Mouse (Mus musculus) fat pad, adult 2 months (tissue): ENCODE results near the gene Olfr955.

Source experiments
- DNase-seq: peaks from one replicate; pipeline ENCODE4 v3.0.0-alpha.2; 2011; ENCODE audit warnings: low read depth, low spot score; ENCODE audit errors: extremely low read depth

The Olfr955 gene

DNA sequence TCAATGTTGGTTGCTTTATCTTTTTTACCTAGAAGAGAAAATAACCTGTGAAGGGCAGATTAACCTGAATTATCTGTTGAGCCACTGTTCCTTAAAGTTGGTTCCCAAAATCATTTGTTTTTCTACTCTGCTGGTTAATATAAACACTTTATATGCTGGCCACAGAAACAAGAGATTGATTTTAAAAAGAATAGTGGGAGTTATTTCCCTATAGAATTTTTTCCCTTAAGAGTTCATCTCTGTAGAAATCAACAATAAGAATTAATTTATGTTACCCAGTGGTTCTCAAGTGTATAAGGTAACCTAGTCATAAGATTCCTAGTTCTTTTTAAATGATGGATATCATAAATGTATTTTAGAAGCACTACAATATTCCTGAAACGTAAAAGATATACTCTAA lies at the start of gene Olfr955:
TSS of gene Olfr955 (minus strand) at position 101 of the 400 bp plus-strand sequence.
- no peak for DNase-seq

DNA sequence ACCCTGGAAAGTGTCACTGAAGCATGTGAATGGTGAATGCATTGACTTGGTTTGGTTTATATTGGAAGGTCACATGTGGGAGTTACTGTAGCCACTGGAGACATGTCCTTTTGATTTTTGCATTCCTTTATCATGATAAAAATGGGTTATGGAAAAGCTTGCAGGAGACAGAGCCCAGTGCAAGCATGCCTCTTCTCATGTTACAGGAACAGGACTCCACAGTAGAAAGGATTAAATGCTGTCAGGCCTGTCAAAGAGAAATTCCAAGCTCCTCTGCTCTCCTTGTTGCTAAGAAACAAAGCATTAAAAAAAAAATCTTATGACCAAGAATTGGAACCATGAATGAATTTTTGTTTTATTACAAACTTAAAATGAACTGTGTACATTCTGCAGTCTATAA lies 46.9 kb upstream of the Olfr955 start:
- no peak for DNase-seq

DNA sequence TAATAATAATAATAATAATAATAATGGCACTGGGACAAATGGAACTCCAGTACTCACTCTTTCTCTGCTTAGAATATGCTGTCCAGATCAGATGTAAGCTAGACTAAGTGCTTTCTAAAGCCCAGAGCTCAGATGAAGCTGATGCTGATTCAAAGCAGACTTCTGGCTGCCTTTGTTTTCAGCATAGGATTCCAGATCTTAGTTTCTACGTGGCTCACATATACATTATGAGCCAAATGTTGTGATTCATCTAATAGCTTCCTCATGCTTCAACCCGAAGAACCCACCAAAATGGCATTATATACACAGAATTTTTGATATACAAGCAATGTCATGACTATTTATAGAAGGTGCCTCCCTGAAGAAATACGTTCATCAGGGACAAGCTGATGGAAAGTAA lies 43.8 kb upstream of the Olfr955 start, which contains the start of gene Olfr957:
TSS of gene Olfr957 (minus strand) at position 279 of the 400 bp plus-strand sequence.
- DNase-seq = no peak

DNA sequence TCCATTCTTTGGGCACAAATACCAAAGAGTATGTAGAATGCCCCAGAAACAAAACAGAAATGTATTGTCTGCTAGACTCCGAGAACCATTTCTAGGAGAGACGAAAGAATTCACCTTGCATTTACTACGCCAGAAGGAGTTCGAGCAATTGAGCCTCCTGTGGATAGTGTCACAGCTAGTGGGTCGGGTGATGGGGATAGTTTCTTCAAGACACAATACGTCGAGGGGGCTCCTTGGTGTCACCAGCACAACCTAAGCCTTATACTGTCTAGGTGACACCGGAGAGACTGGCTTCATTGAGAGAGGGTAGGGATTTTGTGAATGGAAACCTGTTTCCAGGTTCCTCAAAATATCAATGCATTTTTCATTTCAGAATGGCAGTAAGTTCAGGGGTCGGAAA lies 37.7 kb upstream of the Olfr955 start:
- no peak for DNase-seq

DNA sequence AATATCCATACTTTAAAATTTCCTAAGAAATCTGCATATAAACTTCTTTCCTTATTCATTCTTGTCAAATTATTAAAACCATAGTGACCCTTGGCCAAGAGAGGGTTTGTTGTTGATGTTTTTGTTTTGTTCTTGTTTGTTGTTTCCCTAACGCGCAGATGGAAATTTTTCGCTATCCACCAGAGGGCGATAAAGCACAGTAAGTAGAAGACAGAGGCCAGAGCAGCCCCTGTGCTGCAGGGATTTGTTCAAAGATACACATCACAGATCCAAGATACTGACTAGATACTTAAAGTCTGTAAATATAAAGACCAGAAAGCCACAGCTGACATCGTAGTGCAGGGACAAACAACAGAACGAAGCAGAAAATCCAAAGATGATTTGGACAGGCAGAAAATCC lies 37.3 kb upstream of the Olfr955 start:
- DNase-seq = no peak

DNA sequence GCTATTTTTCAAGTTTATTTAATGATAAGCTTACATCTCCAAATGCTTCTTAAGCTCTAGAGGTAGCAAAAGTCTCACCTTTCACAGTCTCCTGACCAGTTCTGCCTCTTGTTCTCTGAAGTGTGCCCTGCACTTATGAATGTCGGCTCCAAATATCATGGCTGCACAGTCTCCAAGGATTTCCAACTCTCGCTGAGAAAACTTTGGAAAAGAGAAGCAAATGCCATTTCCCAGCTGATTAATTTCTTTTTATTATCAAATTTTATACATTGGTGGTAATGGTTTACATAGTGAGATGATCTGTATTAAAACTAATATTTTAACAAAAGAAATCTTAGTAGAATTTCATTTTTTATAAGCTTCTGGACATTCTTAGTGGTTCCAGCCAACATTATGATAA lies 22.2 kb upstream of the Olfr955 start, which contains the start of gene Olfr44:
TSS of gene Olfr44 (minus strand) at position 101 of the 400 bp plus-strand sequence.
- no peak for DNase-seq

DNA sequence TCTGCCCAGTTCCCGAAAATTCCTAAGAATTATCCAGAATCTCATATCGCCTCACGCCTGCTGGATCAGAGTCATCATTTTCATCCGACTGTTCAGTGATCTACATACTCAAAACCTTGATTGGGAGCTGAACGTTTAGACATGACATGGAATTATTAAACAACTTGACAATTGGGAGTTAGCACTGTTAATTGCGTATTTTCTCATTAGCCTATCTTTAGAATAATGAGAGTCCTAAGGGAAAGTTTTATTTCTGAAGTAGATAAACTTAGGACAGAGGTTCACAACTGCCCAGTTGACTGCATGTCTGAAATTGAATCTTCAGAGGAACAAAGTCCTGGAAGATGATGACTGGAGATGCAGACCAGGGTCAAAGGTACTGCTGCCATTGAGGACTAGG lies 15.3 kb downstream of the Olfr955 start, which contains the start of gene Olfr954:
TSS of gene Olfr954 (plus strand) at position 301 of the 400 bp plus-strand sequence.
- DNase-seq = no peak

DNA sequence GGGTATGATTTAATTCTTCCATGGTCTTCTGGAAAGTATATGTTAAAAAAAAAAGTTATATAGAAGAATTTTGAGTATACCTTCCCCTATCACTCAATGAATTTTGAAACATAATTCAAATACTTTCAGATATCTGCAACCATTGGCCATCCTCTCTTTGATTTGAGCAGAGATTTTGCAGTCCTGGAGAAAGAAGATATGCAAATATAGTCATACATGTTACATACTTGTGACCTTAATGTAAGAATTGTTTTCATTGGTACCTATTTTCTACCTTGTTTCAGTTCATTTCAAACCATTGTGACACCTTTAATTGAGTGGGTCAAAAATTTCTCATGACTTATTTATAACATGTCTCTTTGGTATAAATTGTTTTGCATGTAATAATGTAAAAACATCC lies 44.7 kb downstream of the Olfr955 start, which contains the start of gene Olfr952:
TSS of gene Olfr952 (minus strand) at position 101 of the 400 bp plus-strand sequence.
- DNase-seq = no peak
